Mouse (Mus musculus) heart, postnatal 14 days (tissue): ENCODE measurements around the gene Zfhx3. TPM values are rescaled to one million over a fixed set of nuclear protein-coding genes. Genes with fewer than 3 reads are reported as not detected.

Experiments used
- DNase-seq, 2 experiments: peaks; one replicate each; pipeline ENCODE4 v3.0.0; 2021 to 2022
- intact Hi-C: fragments of 180-260 bp; cut with DNase I; formaldehyde crosslinking; loops from one replicate; pipeline ENCODE4 v1.15.1; 2025
- total RNA-seq, 2 experiments: library from RNA; stranded (reverse); gene quantifications; 2 replicates each; pipeline ENCODE4 v1.2.3; 2021

Zfhx3 gene
- total RNA-seq, 2 experiments from 2014 or later = 8.2 to 8.8 TPM

GRCm38 (mm10) chr8:108078726-108079125 is 136.3 kb downstream of the Zfhx3 start:
- intact Hi-C loops = no loop called here
- no peak for DNase-seq

GRCm38 (mm10) chr8:108086913-108087312 is 144.5 kb downstream of the Zfhx3 start:
- intact Hi-C loops = no loop called here
- no peak for DNase-seq

GRCm38 (mm10) chr8:108089632-108090031 is 147.2 kb downstream of the Zfhx3 start:
- intact Hi-C loops = no loop called here
- DNase-seq = no peak

GRCm38 (mm10) chr8:108098598-108098997 is 156.2 kb downstream of the Zfhx3 start:
- DNase-seq = no peak
- intact Hi-C loops = no loop called here

DNA sequence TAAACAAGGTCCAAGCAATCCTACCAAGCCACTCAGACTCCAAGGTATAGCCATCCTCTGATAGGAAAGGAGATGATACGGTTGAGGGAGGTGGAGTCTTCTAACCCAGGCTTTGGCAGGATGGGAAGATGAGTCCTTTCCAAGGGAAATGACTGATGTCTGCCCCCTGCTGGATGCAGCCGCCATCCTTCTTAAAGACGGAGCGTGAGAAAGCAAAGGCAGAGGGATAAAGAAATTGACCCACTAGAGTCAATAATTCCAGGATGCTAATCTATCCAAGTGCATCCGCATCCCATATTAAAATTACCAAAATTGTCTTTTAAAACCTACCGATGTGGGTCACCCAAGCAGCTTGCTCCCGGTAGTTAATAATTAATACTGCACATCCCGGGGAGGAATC is 158.7 kb downstream of the Zfhx3 start:
- intact Hi-C loops = no loop called here
- peak in 1 of 2 experiments; percentile 7 for DNase-seq

GRCm38 (mm10) chr8:108101978-108102865 is 159.8 kb downstream of the Zfhx3 start:
- intact Hi-C loops = no loop called here

GRCm38 (mm10) chr8:108104471-108105098 is 162.1 kb downstream of the Zfhx3 start:
- DNase-seq = no peak
- intact Hi-C loops = no loop called here

More at GRCm38 (mm10) chr8:108101978-108102865, 159.8 kb downstream of the Zfhx3 start:
- no peak for DNase-seq

GRCm38 (mm10) chr8:108125053-108125452 is 182.6 kb downstream of the Zfhx3 start:
- intact Hi-C loops = no loop called here
- DNase-seq = peak in 1 of 2 experiments; percentile 17

GRCm38 (mm10) chr8:108125491-108125890 is 183.0 kb downstream of the Zfhx3 start:
- intact Hi-C loops = no loop called here
- DNase-seq = no peak

- no peak for DNase-seq
- intact Hi-C loops = no loop called here
Observed at GRCm38 (mm10) chr8:108146536-108146935, 204.1 kb downstream of the Zfhx3 start.

DNA sequence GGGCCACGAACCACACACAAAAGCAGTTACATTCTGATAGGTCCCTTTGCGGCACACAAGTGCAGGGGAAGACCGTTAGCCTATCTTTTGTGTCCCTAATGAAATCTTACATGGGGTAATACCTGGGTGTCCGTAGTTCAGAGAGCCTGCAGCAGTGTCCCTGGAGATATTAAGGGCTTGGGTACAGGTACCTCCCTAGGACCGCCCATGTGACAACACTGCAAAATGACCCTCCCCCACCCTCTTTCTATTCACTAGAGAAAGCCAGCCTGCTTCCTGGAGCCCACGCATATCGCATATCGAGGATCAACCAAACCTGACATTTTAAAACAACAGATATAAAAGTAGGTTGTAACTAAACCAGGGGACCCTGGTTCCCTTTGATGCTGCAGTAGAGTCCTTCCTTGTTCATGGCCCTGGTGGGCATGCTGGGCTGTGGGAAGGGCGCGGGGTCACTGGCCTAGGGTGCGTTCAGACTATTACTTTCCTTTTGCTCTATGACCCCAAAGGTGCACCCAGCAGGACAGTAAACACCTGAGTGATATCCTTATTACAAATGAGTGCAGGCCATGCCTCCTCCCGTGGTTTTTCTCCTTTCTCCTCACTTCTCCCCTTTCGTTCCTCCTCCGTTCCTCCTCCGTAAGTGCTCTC is 206.3 kb downstream of the Zfhx3 start:
- intact Hi-C loops = no loop called here
- no peak for DNase-seq

GRCm38 (mm10) chr8:108170804-108171203 is 228.4 kb downstream of the Zfhx3 start:
- no peak for DNase-seq
- intact Hi-C loops = no loop called here

- DNase-seq = no peak
- intact Hi-C loops = no loop called here
Observed at GRCm38 (mm10) chr8:108183296-108183695, 240.9 kb downstream of the Zfhx3 start.

- intact Hi-C loops = no loop called here
- DNase-seq = no peak
Observed at GRCm38 (mm10) chr8:108183948-108184347, 241.5 kb downstream of the Zfhx3 start.

GRCm38 (mm10) chr8:108186289-108186688 is 243.8 kb downstream of the Zfhx3 start:
- intact Hi-C loops = no loop called here
- no peak for DNase-seq

DNA sequence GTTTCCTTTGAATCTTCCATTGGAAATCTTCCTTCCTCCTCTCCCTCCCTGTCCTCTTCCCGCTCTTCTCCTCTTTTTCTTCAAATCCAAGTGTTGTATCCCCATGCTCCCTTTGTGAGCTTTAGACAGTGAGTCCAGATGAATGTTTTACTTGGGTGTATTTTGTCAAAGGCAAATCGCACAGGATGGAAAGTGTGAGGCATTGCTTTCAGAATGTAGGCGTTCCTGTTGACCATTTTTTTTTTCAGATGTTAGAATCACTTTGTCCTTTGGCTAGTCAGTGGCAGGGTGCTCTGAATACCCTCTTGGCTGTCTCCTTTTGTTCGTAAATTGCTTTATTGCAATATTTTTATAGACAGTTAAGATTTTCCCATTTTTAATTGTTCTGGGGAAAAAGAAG is 245.6 kb downstream of the Zfhx3 start:
- intact Hi-C loops = no loop called here
- DNase-seq = no peak

DNA sequence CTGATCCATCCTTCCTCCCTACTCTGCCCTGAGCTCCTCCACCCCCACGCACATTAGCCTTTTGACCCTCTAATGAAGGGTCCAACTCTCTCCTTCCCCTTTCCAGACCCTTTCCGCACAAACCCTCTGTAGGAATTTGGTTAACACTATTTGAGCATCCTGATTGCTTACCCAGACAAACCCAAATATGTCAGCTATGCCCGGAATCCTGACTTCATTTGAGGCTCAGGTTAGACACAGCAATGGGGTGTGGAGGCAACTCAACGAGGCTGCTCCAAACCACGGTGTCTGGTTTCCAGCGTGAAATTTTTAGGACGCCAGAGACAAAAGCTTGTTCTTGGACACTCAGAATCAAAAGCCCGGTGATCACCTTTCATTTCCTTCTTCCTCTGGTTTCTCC is 252.1 kb downstream of the Zfhx3 start:
- intact Hi-C loops = no loop called here
- no peak for DNase-seq

- no peak for DNase-seq
- intact Hi-C loops = no loop called here
Observed at GRCm38 (mm10) chr8:108215026-108215425, 272.6 kb downstream of the Zfhx3 start.

DNA sequence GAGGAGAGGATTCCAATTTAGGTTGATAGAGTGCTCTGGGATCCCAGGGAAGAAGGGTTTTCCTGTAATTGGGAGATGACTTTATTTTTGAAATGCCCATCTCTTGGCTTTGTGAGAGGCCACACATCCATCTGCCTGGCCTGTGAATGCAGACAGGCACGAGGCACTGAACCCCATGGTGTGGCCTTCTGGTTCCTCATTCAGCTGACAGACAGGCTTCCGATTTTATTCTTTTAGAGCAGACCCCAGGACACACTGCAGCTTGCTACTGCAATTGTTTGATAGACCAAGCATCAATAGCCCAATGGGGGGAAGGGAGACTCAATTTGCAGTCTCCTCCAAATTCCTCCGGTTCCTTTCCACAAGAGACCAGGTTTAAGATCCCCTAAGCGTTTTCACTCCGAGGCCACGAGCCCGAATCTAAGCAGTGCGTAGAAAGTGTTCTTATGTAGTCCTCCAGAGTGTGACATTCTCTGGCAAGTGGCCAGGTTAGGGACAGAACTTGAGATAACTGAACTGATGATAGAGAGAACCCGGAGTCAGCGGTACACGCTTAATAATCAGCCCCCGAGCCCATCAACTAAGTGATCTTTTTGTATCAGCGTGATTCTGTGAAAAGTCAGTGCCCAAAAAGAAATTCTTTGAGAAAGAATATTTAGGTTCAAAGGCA is 275.9 kb downstream of the Zfhx3 start:
- DNase-seq = peak in 1 of 2 experiments; percentile 9
- intact Hi-C loops = no loop called here

DNA sequence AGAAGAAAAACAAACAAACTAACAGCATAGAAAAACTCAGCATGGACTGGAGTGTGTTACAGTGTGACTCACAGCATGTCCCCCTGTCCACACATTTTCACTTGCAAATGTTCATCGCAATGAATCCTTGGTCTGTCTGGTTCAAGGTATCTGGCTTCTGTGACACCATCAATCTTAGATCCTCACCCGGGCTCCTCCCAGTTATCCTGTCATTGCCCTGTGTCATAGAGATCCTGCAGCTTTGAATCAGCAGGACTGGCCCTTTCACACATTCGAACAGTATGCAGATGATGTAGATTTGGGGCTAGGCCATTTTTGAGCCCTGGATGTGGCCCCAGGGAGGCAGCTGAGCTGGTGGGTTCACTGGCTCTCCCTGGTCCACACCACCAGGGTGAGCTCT is 278.1 kb downstream of the Zfhx3 start:
- intact Hi-C loops = no loop called here

DNA sequence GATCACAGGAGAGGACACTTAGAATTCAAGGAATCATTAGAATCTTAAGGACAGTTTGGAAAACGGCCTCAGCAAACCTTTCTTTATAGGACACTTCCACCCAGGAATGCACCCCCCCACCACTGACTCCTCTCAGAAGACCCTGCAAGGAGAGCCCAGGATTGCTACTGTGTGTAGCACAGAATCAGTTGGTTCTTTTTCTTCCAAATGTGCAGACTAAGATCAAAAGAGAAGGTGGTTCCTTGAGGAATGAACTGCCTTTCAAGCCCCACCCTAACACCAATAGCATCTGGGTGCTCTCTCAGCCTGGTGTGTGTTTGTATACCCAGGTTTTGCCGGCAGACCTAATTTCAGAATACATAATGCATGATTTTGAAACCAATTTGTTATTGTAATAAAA is 279.6 kb downstream of the Zfhx3 start:
- intact Hi-C loops = no loop called here
- DNase-seq = no peak

More for the DNA sequence above, 278.1 kb downstream of the Zfhx3 start:
- DNase-seq = no peak
